Mouse (Mus musculus) left cerebral cortex, adult 18-20 months (tissue): ENCODE measurements around the gene Cdc7. TPM values are rescaled to one million over a fixed set of nuclear protein-coding genes. Genes with fewer than 3 reads are reported as not detected.

Source experiments
- DNase-seq, 2 experiments: peaks; one replicate each; pipeline ENCODE4 v3.0.0; 2021 to 2022; ENCODE audit warnings: low spot score in 2 of 2, mixed read lengths in 1 of 2
- total RNA-seq, 2 experiments: library from RNA; stranded (reverse); gene quantifications; 2 replicates each; pipeline ENCODE4 v1.2.3; 2021

Gene Cdc7
- total RNA-seq, 2 experiments from 2014 or later, result 12.4 to 15.4 TPM

DNA sequence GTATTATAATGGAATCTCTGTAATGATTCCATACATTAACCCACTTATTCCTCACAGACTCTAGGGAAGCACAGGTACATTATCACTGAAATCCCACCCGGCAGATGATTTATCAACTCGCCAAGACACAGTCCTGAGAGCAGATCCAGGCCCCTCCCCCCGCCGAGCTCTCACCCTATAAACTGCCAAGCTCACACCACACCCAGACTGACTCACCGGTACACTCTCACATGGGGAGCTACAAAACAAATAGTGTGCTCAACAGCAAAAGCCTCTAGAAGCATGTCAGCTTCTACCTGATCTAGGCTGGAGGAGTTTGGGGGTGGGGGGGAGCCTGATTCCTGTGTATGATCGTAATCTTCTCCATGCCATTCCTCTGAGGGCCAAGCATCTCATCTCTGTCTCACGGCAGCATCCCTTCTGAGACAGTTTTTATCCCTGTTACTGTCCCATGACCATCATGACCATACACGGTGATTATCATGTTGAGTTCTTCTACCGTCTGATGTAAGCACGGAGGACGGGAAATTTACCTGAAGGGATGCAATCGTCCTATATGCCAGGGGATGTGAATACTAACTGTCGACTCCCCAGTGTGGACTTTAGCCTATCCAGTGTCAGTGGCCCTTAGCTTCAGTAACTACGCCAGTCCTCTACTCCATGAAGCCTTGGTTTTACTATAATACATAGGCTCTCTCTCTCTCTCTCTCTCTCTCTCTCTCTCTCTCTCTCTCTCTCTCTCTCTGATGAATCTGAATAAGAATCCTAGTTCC lies 57.4 kb downstream of the Cdc7 start:
- no peak for DNase-seq

DNA sequence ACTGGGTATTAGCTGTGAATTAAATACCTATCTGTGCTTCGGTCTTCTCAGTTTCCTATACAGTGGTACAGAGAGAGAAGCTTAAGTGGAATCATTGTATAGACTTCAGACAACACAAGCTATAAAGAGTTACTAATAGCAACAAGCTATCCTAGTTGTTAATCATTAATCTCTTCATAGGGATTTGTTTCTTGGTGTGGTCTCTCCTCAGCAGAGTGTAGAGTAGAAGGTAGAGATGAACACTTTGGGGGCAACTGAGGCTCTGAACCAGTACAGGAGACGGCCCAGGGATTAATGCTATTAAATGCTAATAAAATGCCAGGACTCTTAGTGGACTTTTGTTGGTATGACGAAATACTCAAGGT lies 57.9 kb downstream of the Cdc7 start:
- DNase-seq, result no peak

GRCm38 (mm10) chr5:107023951-107024350 lies 59.8 kb downstream of the Cdc7 start:
- DNase-seq, result no peak

DNA sequence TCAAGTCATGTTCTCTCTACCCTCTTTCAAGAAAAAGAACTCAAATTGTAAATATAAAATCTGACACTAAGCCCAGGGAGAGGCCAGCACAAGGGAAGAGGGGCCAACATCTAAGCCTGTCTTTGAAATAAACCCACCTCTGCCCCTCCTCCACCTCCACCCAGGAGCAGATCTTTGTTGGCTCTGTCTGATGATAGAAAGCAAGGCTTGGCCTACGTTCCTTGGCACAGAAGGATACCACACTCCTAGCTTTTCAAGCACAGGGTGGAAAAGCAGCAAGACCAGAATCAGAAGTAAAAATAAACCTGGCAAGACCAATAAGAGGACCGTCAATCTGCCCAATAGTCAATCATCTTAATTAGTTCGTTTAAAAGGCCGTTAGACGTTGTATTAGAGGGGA lies 61.2 kb downstream of the Cdc7 start:
- no peak for DNase-seq

DNA sequence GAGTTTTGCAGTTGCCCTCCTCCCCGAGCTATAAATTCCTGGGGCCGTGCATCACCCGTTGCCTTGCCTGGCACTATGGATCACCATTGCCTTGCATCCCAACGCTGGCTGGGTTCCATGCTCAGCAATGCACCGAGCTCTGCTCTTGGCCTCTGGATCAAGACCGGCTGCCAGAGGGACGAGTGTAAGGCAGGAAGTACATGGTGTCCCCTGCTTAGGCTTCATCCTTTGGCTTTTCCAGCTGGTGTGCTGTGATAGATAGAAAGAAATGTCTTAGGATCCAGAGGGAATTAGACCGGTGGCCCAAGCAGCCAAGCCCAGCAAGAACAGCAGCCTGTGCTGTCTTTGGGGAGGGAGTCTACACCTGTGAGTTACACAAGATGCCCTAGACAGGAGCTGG lies 61.7 kb downstream of the Cdc7 start:
- no peak for DNase-seq

DNA sequence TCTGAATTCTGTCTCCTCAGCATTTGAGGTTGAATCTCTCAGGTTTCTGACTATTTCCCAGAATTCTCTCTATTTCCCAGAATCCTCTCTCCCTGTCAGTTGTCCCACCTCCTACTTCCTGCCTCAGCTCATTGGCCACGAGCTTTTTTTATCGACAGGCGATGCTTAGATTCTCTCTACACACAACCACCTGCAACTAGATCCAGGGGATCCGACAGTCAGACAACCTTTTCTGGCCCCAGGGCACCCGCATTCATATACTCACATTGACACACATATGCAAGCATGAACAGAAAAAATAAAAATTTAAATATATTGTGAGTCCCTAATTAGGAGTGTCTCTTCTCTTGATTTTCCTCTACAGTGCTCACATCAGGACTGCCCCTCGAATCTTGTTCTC lies 63.5 kb downstream of the Cdc7 start:
- no peak for DNase-seq

DNA sequence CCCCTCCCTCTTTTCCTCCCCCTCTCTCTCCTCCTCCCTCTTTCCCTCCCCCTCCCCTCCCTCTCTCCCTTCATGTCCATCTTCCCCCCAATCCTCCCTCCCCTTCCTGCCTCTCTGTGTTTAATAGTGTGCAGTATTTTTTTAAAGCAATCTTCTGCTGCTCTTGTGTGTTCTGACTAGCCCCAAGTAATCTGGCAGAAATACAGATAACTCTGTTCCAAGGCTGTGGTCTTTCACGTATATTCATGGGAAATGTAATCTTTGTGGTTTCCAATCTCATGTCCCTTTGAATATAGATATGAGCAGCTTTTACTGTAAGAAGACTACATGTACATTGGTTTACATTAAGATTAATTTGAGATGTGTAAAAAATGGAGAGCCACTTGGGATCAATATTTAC lies 64.4 kb downstream of the Cdc7 start:
- no peak for DNase-seq

DNA sequence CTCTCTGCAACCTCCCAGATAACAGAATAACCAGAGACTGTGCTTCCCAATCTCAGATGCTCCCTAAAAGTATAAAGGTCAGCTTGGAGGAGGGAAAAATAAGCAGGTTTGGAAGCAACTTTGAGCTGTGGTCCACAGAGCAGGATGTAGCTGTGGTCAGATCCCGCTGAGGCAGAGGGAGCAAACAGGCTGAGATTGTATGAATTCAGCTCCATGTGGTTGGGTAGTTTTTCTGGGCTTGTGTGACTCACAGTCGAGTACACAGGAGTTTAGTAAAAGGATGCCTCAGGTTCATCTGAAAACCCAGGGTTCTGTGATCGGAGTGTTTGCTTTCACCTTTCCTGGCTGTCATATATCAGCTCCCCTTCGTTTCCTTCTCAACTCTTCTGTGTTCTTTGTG lies 65.7 kb downstream of the Cdc7 start:
- no peak for DNase-seq

GRCm38 (mm10) chr5:107030821-107031220 lies 66.7 kb downstream of the Cdc7 start:
- DNase-seq, result no peak

Other genes with a start within 250 kb of the Cdc7 start
- gene Hfm1, start 38.0 kb upstream of the Cdc7 start, total RNA-seq, result 1 to 10 TPM in 1 of 2 experiments, under 1 TPM in 1; 1.00 to 1.3 TPM